Mouse (Mus musculus) embryonic facial prominence, embryonic 15.5 days (tissue): Measurements from ENCODE around the gene Pttg1ip. TPM values are rescaled to one million over a fixed set of nuclear protein-coding genes. Genes with fewer than 3 reads are reported as not detected.
A peak's percentile ranks its signal among the peaks of the same experiment; 100 is the strongest.

Experiments used
- ATAC-seq: fragments of 200-750 bp; cut with Nextera tagmentation; 2 replicates; pipeline ENCODE4 v1.8.0; 2017; ENCODE audit warnings: low read depth, moderate TSS enrichment; ENCODE audit not compliant: insufficient number of reproducible peaks, low FRiP score, low TSS enrichment
- H3K27ac ChIP-seq: fragments of 300-500 bp; sonication (generic); replicated peaks from 2 replicates; pipeline ENCODE4 v1.5.1; 2015; ENCODE audit warnings: mild to moderate bottlenecking, inconsistent platforms
- H3K27me3 ChIP-seq: fragments of 300-500 bp; sonication (generic); 2 replicates; pipeline ENCODE4 v1.6.1; 2015; ENCODE audit warnings: inconsistent platforms
- H3K36me3 ChIP-seq: fragments of 300-500 bp; sonication (generic); 2 replicates; pipeline ENCODE4 v1.6.1; 2015; ENCODE audit warnings: mild to moderate bottlenecking, inconsistent platforms
- H3K4me1 ChIP-seq: fragments of 300-500 bp; sonication (generic); 2 replicates; pipeline ENCODE4 v1.6.1; 2015; ENCODE audit warnings: inconsistent platforms
- H3K4me2 ChIP-seq: fragments of 300-500 bp; sonication (generic); replicated peaks from 2 replicates; pipeline ENCODE4 v1.6.1; 2015; ENCODE audit warnings: mild to moderate bottlenecking, inconsistent platforms
- H3K4me3 ChIP-seq: fragments of 300-500 bp; sonication (generic); replicated peaks from 2 replicates; pipeline ENCODE4 v1.5.1; 2015; ENCODE audit warnings: mild to moderate bottlenecking, inconsistent platforms
- H3K9ac ChIP-seq: fragments of 300-500 bp; sonication (generic); 2 replicates; pipeline ENCODE4 v1.6.1; 2015; ENCODE audit warnings: inconsistent platforms
- H3K9me3 ChIP-seq: fragments of 300-500 bp; sonication (generic); replicated peaks from 2 replicates; pipeline ENCODE4 v1.6.1; 2016; ENCODE audit warnings: inconsistent platforms
- WGBS: fragments of 180-500 bp; shearing (Covaris S2); methylation state at CpG from one replicate; pipeline ENCODE4 v1.1.7; 2015; 5-methylcytosine and 5-hydroxymethylcytosine counted together
- polyA plus RNA-seq: library from polyadenylated mRNA; unstranded; fragments of >200 nt; fragmentation: Nextera tagmentation; extraction: Ambion mirVana; gene quantifications from 2 replicates; pipeline ENCODE4 v1.2.1, GENCODE M21; 2015

Pttg1ip gene
- polyA plus RNA-seq, 1 experiment from 2014 or later, result 135 TPM

- H3K4me3 ChIP-seq, result no peak overlapping the region
- H3K9ac ChIP-seq, result no peak overlapping the region
- H3K36me3 ChIP-seq, result no peaks in the 10 kb centered on the region
- ATAC-seq, result no peak
- no peaks in the 10 kb centered on the region for H3K9me3 ChIP-seq
- no peak overlapping the region for H3K27ac ChIP-seq
- H3K27me3 ChIP-seq, result no peaks in the 10 kb centered on the region
- 71% methylated on average over 11 of the region's 11 CpGs for WGBS
- H3K4me1 ChIP-seq, result no peaks in the 10 kb centered on the region
- no peak overlapping the region for H3K4me2 ChIP-seq
These were observed 30.6 kb upstream of the Pttg1ip start for GRCm38 (mm10) chr10:77550874-77551273.

GRCm38 (mm10) chr10:77552162-77552561 is 29.4 kb upstream of the Pttg1ip start:
- Histone ChIP-seq H3K27ac (no peak overlapping the region), H3K9me3 (no peaks in the 10 kb centered on the region), H3K4me1 (no peaks in the 10 kb centered on the region), H3K27me3 (no peaks in the 10 kb centered on the region), H3K9ac (no peak overlapping the region), H3K4me3 (no peak overlapping the region), H3K4me2 (no peak overlapping the region), H3K36me3 (no peaks in the 10 kb centered on the region)
- 78% methylated on average over 5 of the region's 5 CpGs for WGBS
- no peak for ATAC-seq

- no peaks in the 10 kb centered on the region for H3K4me1 ChIP-seq
- ATAC-seq, result no peak
- no peaks in the 10 kb centered on the region for H3K9me3 ChIP-seq
- 76% methylated on average over 4 of the region's 4 CpGs for WGBS
- no peaks in the 10 kb centered on the region for H3K36me3 ChIP-seq
- no peak overlapping the region for H3K4me2 ChIP-seq
- no peak overlapping the region for H3K9ac ChIP-seq
- H3K4me3 ChIP-seq, result no peak overlapping the region
- H3K27me3 ChIP-seq, result no peaks in the 10 kb centered on the region
- no peak overlapping the region for H3K27ac ChIP-seq
These were observed 28.2 kb upstream of the Pttg1ip start for GRCm38 (mm10) chr10:77553285-77553684.

- no peaks in the 10 kb centered on the region for H3K27me3 ChIP-seq
- no peak overlapping the region for H3K27ac ChIP-seq
- H3K36me3 ChIP-seq, result no peaks in the 10 kb centered on the region
- H3K4me1 ChIP-seq, result no peaks in the 10 kb centered on the region
- 86% methylated on average over 4 of the region's 4 CpGs for WGBS
- no peak overlapping the region for H3K4me2 ChIP-seq
- H3K9me3 ChIP-seq, result no peaks in the 10 kb centered on the region
- H3K9ac ChIP-seq, result no peak overlapping the region
- no peak for ATAC-seq
- H3K4me3 ChIP-seq, result no peak overlapping the region
These were observed 26.6 kb upstream of the Pttg1ip start for GRCm38 (mm10) chr10:77554918-77555317.

- Histone ChIP-seq H3K4me3 (no peak overlapping the region), H3K27me3 (no peaks in the 10 kb centered on the region), H3K4me1 (no peaks in the 10 kb centered on the region), H3K27ac (no peak overlapping the region), H3K9me3 (no peaks in the 10 kb centered on the region), H3K9ac (no peak overlapping the region), H3K4me2 (no peak overlapping the region), H3K36me3 (no peaks in the 10 kb centered on the region)
- ATAC-seq, result no peak
- 91% methylated on average over 7 of the region's 7 CpGs for WGBS
These were observed 24.9 kb upstream of the Pttg1ip start for GRCm38 (mm10) chr10:77556631-77557030.

- no peaks in the 10 kb centered on the region for H3K27me3 ChIP-seq
- H3K9ac ChIP-seq, result no peak overlapping the region
- no peaks in the 10 kb centered on the region for H3K36me3 ChIP-seq
- ATAC-seq, result no peak
- 89% methylated on average over 4 of the region's 4 CpGs for WGBS
- H3K27ac ChIP-seq, result no peak overlapping the region
- no peaks in the 10 kb centered on the region for H3K9me3 ChIP-seq
- H3K4me3 ChIP-seq, result no peak overlapping the region
- no peak overlapping the region for H3K4me2 ChIP-seq
- H3K4me1 ChIP-seq, result no peaks in the 10 kb centered on the region
These were observed 23.9 kb upstream of the Pttg1ip start for GRCm38 (mm10) chr10:77557641-77558040.

GRCm38 (mm10) chr10:77560090-77560489 is 21.4 kb upstream of the Pttg1ip start:
- no peak overlapping the region for H3K4me3 ChIP-seq
- no peaks in the 10 kb centered on the region for H3K27me3 ChIP-seq
- H3K9ac ChIP-seq, result no peak overlapping the region
- no peaks in the 10 kb centered on the region for H3K4me1 ChIP-seq
- H3K4me2 ChIP-seq, result no peak overlapping the region
- H3K36me3 ChIP-seq, result no peaks in the 10 kb centered on the region
- 79% methylated on average over 11 of the region's 11 CpGs for WGBS
- H3K27ac ChIP-seq, result no peak overlapping the region
- no peak for ATAC-seq
- no peaks in the 10 kb centered on the region for H3K9me3 ChIP-seq

GRCm38 (mm10) chr10:77560830-77561229 is 20.7 kb upstream of the Pttg1ip start:
- ATAC-seq, result no peak
- Histone ChIP-seq H3K4me1 (no peaks in the 10 kb centered on the region), H3K27ac (no peak overlapping the region), H3K27me3 (no peaks in the 10 kb centered on the region), H3K9me3 (no peaks in the 10 kb centered on the region), H3K9ac (no peak overlapping the region), H3K4me3 (no peak overlapping the region), H3K36me3 (no peaks in the 10 kb centered on the region), H3K4me2 (no peak overlapping the region)
- 82% methylated on average over 9 of the region's 9 CpGs for WGBS

- no peak overlapping the region for H3K4me2 ChIP-seq
- H3K27me3 ChIP-seq, result no peaks in the 10 kb centered on the region
- no peak for ATAC-seq
- no peak overlapping the region for H3K9ac ChIP-seq
- no peaks in the 10 kb centered on the region for H3K4me1 ChIP-seq
- H3K9me3 ChIP-seq, result no peaks in the 10 kb centered on the region
- H3K36me3 ChIP-seq, result no peaks in the 10 kb centered on the region
- no peak overlapping the region for H3K27ac ChIP-seq
- H3K4me3 ChIP-seq, result no peak overlapping the region
- WGBS, result 58% methylated on average over 2 of the region's 2 CpGs
These were observed 20.0 kb upstream of the Pttg1ip start for GRCm38 (mm10) chr10:77561508-77561907.

- H3K4me2 ChIP-seq, result no peak overlapping the region
- peaks cover 10% of the 10 kb centered on the region; the same call in 1 of the 2 replicates for H3K4me1 ChIP-seq
- no peak overlapping the region for H3K4me3 ChIP-seq
- H3K9me3 ChIP-seq, result no peaks in the 10 kb centered on the region
- H3K9ac ChIP-seq, result no peak overlapping the region
- H3K27ac ChIP-seq, result no peak overlapping the region
- no peaks in the 10 kb centered on the region for H3K27me3 ChIP-seq
- no peaks in the 10 kb centered on the region for H3K36me3 ChIP-seq
- ATAC-seq, result no peak
- WGBS, result 76% methylated on average over 8 of the region's 8 CpGs
These were observed 16.5 kb upstream of the Pttg1ip start for GRCm38 (mm10) chr10:77565005-77565404.

- H3K4me1 ChIP-seq, result peaks cover 10% of the 10 kb centered on the region; the same call in 1 of the 2 replicates
- H3K9ac ChIP-seq, result no peak overlapping the region
- H3K27ac ChIP-seq, result no peak overlapping the region
- no peaks in the 10 kb centered on the region for H3K36me3 ChIP-seq
- no peaks in the 10 kb centered on the region for H3K27me3 ChIP-seq
- no peak for ATAC-seq
- no peaks in the 10 kb centered on the region for H3K9me3 ChIP-seq
- H3K4me3 ChIP-seq, result no peak overlapping the region
- H3K4me2 ChIP-seq, result no peak overlapping the region
- WGBS, result 32% methylated on average over 8 of the region's 8 CpGs
These were observed 14.9 kb upstream of the Pttg1ip start for GRCm38 (mm10) chr10:77566651-77567050.

GRCm38 (mm10) chr10:77569481-77569880 is 12.0 kb upstream of the Pttg1ip start:
- no peaks in the 10 kb centered on the region for H3K36me3 ChIP-seq
- 45% methylated on average over 7 of the region's 7 CpGs for WGBS
- no peak for ATAC-seq
- peaks cover 10% of the 10 kb centered on the region; the same call in 1 of the 2 replicates for H3K4me1 ChIP-seq
- H3K9ac ChIP-seq, result no peak overlapping the region
- H3K4me3 ChIP-seq, result no peak overlapping the region
- no peak overlapping the region for H3K4me2 ChIP-seq
- H3K27ac ChIP-seq, result peak overlapping the region; percentile 40; the same call in 1 of the 2 replicates
- H3K9me3 ChIP-seq, result no peaks in the 10 kb centered on the region
- no peaks in the 10 kb centered on the region for H3K27me3 ChIP-seq
